Mouse (Mus musculus) stomach, embryonic 15.5 days (tissue): ENCODE data around the gene Cntd1. TPM values are rescaled to one million over a fixed set of nuclear protein-coding genes. Genes with fewer than 3 reads are reported as not detected.

Experiments used
- ATAC-seq: fragments of 200-750 bp; cut with Nextera tagmentation; 2 replicates; pipeline ENCODE4 v1.8.0; 2017; ENCODE audit warnings: low read depth, moderate number of reproducible peaks, moderate TSS enrichment; ENCODE audit not compliant: insufficient read depth, low FRiP score
- H3K27ac ChIP-seq: fragments of 300-500 bp; sonication (generic); 2 replicates; pipeline ENCODE4 v1.5.1; 2015; ENCODE audit warnings: mild to moderate bottlenecking, inconsistent platforms
- H3K27me3 ChIP-seq: fragments of 300-500 bp; sonication (generic); replicated peaks from 2 replicates; pipeline ENCODE4 v1.6.1; 2015; ENCODE audit warnings: inconsistent platforms
- H3K36me3 ChIP-seq: fragments of 300-500 bp; sonication (generic); 2 replicates; pipeline ENCODE4 v1.6.1; 2015; ENCODE audit warnings: inconsistent platforms
- H3K4me1 ChIP-seq: fragments of 300-500 bp; sonication (generic); 2 replicates; pipeline ENCODE4 v1.6.1; 2015; ENCODE audit warnings: inconsistent platforms
- H3K4me2 ChIP-seq: fragments of 300-500 bp; sonication (generic); 2 replicates; pipeline ENCODE4 v1.6.1; 2015; ENCODE audit warnings: mild to moderate bottlenecking, inconsistent platforms
- H3K4me3 ChIP-seq: fragments of 300-500 bp; sonication (generic); replicated peaks from 2 replicates; pipeline ENCODE4 v1.5.1; 2015; ENCODE audit warnings: inconsistent platforms
- H3K9ac ChIP-seq: fragments of 300-500 bp; sonication (generic); 2 replicates; pipeline ENCODE4 v1.6.1; 2015; ENCODE audit warnings: inconsistent platforms
- H3K9me3 ChIP-seq: fragments of 300-500 bp; sonication (generic); 2 replicates; pipeline ENCODE4 v1.6.1; 2016; ENCODE audit warnings: inconsistent platforms
- WGBS: fragments of 180-500 bp; shearing (Covaris S2); methylation state at CpG from one replicate; pipeline ENCODE4 v1.1.7; 2015; 5-methylcytosine and 5-hydroxymethylcytosine counted together
- polyA plus RNA-seq: library from polyadenylated mRNA; unstranded; fragments of >200 nt; fragmentation: Nextera tagmentation; extraction: Ambion mirVana; gene quantifications from 2 replicates; pipeline ENCODE4 v1.2.1, GENCODE M21; 2015

Cntd1 gene
- polyA plus RNA-seq, 1 experiment from 2014 or later: 0.85 TPM

- Histone ChIP-seq H3K4me2 (no peak overlapping the region), H3K36me3 (no peaks in the 10 kb centered on the region), H3K9ac (no peak overlapping the region), H3K27ac (peak overlapping the region; percentile 80), H3K9me3 (no peaks in the 10 kb centered on the region), H3K4me1 (0 out of 2 replicates have a peak, but pooled peaks cover 5% of the 10 kb centered on the region), H3K4me3 (no peak overlapping the region), H3K27me3 (no peaks in the 10 kb centered on the region)
- WGBS: 35% methylated on average over 5 of the region's 5 CpGs
- peak; percentile 76 for ATAC-seq
Measured at GRCm38 (mm10) chr11:101238071-101238647, 40.7 kb upstream of the Cntd1 start.

GRCm38 (mm10) chr11:101245071-101245470, 33.7 kb upstream of the Cntd1 start:
- H3K4me1 ChIP-seq: peaks cover 11% of the 10 kb centered on the region; the same call in 1 of the 2 replicates

DNA sequence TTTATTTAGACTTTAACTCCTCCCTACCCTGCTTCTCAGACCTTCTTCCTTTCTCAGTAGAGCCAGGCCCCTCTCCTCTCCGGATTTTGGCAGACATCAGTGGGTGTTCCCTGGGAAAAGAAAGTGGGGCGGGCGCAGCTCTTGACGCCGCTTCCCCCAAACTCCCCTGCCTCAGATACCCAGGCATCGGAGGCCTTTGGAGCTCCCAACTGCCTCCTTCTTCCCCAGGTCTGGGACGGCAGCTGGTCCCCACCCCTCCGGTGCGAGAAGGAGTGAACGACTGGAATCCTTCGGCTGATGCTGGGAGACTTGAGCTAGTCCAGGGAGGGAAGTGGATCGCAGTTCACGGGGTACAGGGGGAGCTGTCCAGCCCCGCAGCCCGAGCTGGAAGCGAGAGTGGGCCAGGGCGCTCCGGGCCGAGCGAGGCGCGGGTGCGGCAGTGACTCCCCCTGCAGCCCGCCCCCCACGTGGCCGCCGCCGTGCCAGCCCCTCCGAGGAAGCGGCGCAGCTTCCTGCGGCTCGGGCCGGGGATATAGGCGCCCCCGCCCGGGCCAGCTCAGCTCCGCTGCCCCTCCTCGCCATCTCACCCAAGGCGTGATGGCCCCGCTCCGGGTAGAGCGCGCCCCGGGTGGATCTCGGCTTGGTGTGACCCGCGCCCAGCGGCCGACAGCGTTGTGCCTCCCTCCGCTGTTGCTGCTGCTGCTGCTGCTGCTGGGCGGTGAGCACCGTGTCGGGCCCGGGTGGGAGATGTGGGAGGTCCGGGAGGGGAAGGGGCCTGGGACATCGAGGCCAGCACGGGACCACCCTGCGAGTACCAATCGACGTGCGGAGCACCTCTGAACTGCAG, 32.7 kb upstream of the Cntd1 start, which contains the start of gene Ramp2:
TSS of gene Ramp2 (plus strand) at position 174 of the 847 bp plus-strand sequence.
- under 1% methylated on average over 62 of the region's 63 CpGs for WGBS
- H3K27me3 ChIP-seq: no peaks in the 10 kb centered on the region
- peak within 1 kb of the TSS; percentile 94 for H3K4me2 ChIP-seq
- H3K4me3 ChIP-seq: peak within 1 kb of the TSS; percentile 66
- no peaks in the 10 kb centered on the region for H3K36me3 ChIP-seq
- H3K9ac ChIP-seq: peak within 1 kb of the TSS; percentile 63
- H3K27ac ChIP-seq: peak within 1 kb of the TSS; percentile 91
- ATAC-seq: peak; percentile 59; the same call in 1 of the 2 replicates
- H3K9me3 ChIP-seq: no peaks in the 10 kb centered on the region
- peaks cover 11% of the 10 kb centered on the region; the same call in 1 of the 2 replicates for H3K4me1 ChIP-seq

More at GRCm38 (mm10) chr11:101245071-101245470, 33.7 kb upstream of the Cntd1 start:
- H3K36me3 ChIP-seq: no peaks in the 10 kb centered on the region
- no peaks in the 10 kb centered on the region for H3K27me3 ChIP-seq
- ATAC-seq: no peak
- H3K4me2 ChIP-seq: peak overlapping the region; percentile 94; the same call in 1 of the 2 replicates
- peak overlapping the region; percentile 91 for H3K27ac ChIP-seq
- no peak overlapping the region for H3K4me3 ChIP-seq
- 49% methylated on average over 4 of the region's 4 CpGs for WGBS
- H3K9me3 ChIP-seq: no peaks in the 10 kb centered on the region
- no peak overlapping the region for H3K9ac ChIP-seq

DNA sequence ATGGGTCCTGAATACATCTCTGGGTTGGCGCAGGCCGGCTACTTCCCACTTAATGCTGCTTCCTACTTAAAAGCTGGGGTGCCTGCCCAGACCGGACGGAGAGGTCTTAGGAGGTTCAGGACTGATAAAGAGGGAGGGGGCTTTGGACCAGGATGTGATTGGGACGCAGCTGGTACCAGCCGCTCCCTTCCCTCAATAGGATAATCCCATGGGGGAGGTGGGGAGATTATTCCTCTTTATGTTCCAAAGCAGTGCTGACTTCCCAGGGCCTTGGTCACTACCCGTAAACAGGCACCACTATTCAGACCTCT, 32.2 kb upstream of the Cntd1 start:
- Histone ChIP-seq H3K36me3 (no peaks in the 10 kb centered on the region), H3K27me3 (no peaks in the 10 kb centered on the region), H3K4me3 (peak overlapping the region; percentile 66), H3K4me1 (peaks cover 11% of the 10 kb centered on the region; the same call in 1 of the 2 replicates), H3K9me3 (no peaks in the 10 kb centered on the region), H3K9ac (peak overlapping the region; percentile 63; the same call in 1 of the 2 replicates), H3K27ac (peak overlapping the region; percentile 91), H3K4me2 (peak overlapping the region; percentile 94)
- WGBS: 10% methylated on average over 7 of the region's 7 CpGs
- ATAC-seq: 0 out of 2 replicates have a peak, but pooled peaks have one; percentile 12

DNA sequence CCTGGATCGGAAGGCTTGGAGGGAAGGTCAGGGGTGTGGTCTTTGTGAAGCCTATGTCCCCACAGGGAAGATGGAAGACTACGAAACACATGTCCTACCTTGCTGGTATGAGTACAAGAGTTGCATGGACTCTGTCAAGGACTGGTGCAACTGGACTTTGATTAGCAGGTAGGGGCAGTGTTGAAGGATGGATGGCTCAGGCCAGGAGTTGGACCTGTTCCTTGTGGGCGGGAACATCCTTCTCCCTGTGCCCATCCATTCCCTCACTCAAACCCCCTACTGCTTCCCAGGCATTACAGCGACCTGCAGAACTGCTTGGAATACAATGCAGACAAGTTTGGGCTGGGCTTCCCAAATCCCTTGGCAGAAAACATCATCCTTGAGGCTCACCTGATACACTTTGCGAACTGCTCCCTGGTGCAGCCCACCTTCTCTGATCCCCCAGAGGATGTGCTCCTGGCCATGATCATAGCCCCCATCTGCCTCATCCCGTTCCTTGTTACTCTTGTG, 31.2 kb upstream of the Cntd1 start:
- no peak overlapping the region for H3K9ac ChIP-seq
- H3K27me3 ChIP-seq: no peaks in the 10 kb centered on the region
- H3K4me1 ChIP-seq: peaks cover 13% of the 10 kb centered on the region; the same call in 1 of the 2 replicates
- H3K4me2 ChIP-seq: peak overlapping the region; percentile 94
- no peaks in the 10 kb centered on the region for H3K36me3 ChIP-seq
- ATAC-seq: no peak
- 81% methylated on average over 6 of the region's 6 CpGs for WGBS
- H3K4me3 ChIP-seq: peak overlapping the region; percentile 66
- no peaks in the 10 kb centered on the region for H3K9me3 ChIP-seq
- H3K27ac ChIP-seq: no peak overlapping the region

GRCm38 (mm10) chr11:101248258-101248994, 30.4 kb upstream of the Cntd1 start:
- H3K27me3 ChIP-seq: no peaks in the 10 kb centered on the region
- H3K36me3 ChIP-seq: no peaks in the 10 kb centered on the region
- H3K4me3 ChIP-seq: no peak overlapping the region; the same call in 1 of the 2 replicates
- H3K9me3 ChIP-seq: no peaks in the 10 kb centered on the region
- H3K4me2 ChIP-seq: peak overlapping the region; percentile 94
- H3K9ac ChIP-seq: no peak overlapping the region
- WGBS: 27% methylated on average over 14 of the region's 14 CpGs
- ATAC-seq: no peak
- H3K27ac ChIP-seq: peak overlapping the region; percentile 48; the same call in 1 of the 2 replicates
- peaks cover 17% of the 10 kb centered on the region; the same call in 1 of the 2 replicates for H3K4me1 ChIP-seq

- WGBS: 59% methylated on average over 2 of the region's 2 CpGs
- Histone ChIP-seq H3K4me1 (peaks cover 25% of the 10 kb centered on the region), H3K4me3 (no peak overlapping the region), H3K27ac (no peak overlapping the region), H3K9me3 (no peaks in the 10 kb centered on the region), H3K4me2 (no peak overlapping the region), H3K36me3 (0 out of 2 replicates have a peak, but pooled peaks cover 1% of the 10 kb centered on the region), H3K9ac (no peak overlapping the region), H3K27me3 (no peaks in the 10 kb centered on the region)
- ATAC-seq: no peak
Measured at GRCm38 (mm10) chr11:101251031-101251430, 27.8 kb upstream of the Cntd1 start.

DNA sequence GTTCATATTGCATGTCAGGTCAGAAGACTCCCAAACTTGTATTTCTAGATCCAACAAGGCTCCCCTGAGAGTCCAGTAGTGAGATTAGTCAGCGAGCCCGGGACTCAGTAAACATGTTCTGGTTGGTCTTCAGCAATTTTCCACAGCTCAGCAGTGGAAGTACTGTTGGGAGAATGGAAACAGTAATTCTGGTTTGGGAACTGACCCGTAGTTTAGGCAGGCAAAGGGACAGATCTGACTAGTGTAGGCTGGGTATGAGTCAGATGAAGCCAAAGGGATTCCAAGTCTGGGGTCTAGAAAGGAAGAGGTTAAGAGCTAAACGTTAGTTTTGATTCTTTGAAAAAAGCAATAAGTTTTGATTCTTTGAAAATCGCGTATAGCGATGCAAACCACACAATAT, 25.9 kb upstream of the Cntd1 start:
- H3K4me1 ChIP-seq: peaks cover 17% of the 10 kb centered on the region
- peak overlapping the region; percentile 92 for H3K4me2 ChIP-seq
- peaks cover 7% of the 10 kb centered on the region; the same call in 1 of the 2 replicates for H3K36me3 ChIP-seq
- peak overlapping the region; percentile 93 for H3K27ac ChIP-seq
- ATAC-seq: no peak
- H3K4me3 ChIP-seq: peak overlapping the region; percentile 87
- H3K27me3 ChIP-seq: no peaks in the 10 kb centered on the region
- WGBS: 4% methylated on average over 7 of the region's 7 CpGs
- peak overlapping the region; percentile 88; the same call in 1 of the 2 replicates for H3K9ac ChIP-seq
- no peaks in the 10 kb centered on the region for H3K9me3 ChIP-seq

DNA sequence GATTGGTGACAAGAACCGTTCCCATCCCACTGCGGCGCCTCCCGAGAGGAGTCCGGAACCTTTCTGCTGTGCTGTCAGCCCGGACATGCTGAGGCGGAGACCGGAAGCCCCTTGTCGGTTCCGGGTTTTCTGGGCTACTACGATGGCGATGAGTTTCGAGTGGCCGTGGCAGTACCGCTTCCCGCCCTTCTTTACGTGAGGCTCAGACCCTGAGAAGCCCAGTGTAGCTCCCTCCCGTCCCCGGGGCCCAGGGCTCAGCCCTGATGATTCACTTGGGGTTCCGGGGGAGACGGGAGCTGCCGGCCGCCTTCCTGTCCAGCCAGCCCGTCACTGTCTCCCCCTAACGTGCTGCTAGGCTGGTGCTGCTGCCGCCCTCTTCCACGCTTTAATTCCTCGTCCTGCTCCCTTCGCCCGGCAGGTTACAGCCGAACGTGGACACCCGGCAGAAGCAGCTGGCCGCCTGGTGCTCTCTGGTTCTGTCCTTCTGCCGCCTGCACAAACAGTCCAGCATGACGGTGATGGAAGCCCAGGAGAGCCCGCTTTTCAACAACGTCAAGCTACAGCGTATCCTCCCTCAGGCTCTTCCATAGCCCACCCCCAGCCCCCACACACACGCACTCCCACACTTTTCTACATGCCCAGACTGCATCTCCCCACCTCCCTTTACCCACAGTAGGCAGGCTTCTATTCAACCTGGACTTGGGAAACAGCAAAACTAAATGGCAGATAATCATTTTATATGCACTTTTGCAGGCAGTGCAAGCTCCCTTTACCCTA, 25.0 kb upstream of the Cntd1 start, which contains the start of gene Vps25:
TSS of gene Vps25 (plus strand) at position 95 of the 777 bp plus-strand sequence.
- ATAC-seq: peak; percentile 71
- no peaks in the 10 kb centered on the region for H3K9me3 ChIP-seq
- peaks cover 23% of the 10 kb centered on the region for H3K4me1 ChIP-seq
- no peaks in the 10 kb centered on the region for H3K27me3 ChIP-seq
- peak within 1 kb of the TSS; percentile 92 for H3K4me2 ChIP-seq
- peak within 1 kb of the TSS; percentile 87 for H3K4me3 ChIP-seq
- H3K36me3 ChIP-seq: peaks cover 15% of the 10 kb centered on the region
- peak within 1 kb of the TSS; percentile 88 for H3K9ac ChIP-seq
- WGBS: under 1% methylated on average over 40 of the region's 40 CpGs
- peak within 1 kb of the TSS; percentile 93 for H3K27ac ChIP-seq

- peaks cover 15% of the 10 kb centered on the region for H3K36me3 ChIP-seq
- H3K4me3 ChIP-seq: no peak overlapping the region
- H3K27me3 ChIP-seq: no peaks in the 10 kb centered on the region
- H3K9ac ChIP-seq: no peak overlapping the region
- H3K4me1 ChIP-seq: peaks cover 38% of the 10 kb centered on the region
- 86% methylated on average over 13 of the region's 13 CpGs for WGBS
- no peak overlapping the region for H3K4me2 ChIP-seq
- H3K9me3 ChIP-seq: no peaks in the 10 kb centered on the region
- H3K27ac ChIP-seq: no peak overlapping the region
- ATAC-seq: no peak
Measured at GRCm38 (mm10) chr11:101255826-101256775, 22.7 kb upstream of the Cntd1 start.
